Mouse (Mus musculus) forebrain, embryonic 14.5 days (tissue): ENCODE data around the gene Hsh2d. TPM values are rescaled to one million over a fixed set of nuclear protein-coding genes. Genes with fewer than 3 reads are reported as not detected.

Experiments
- polyA plus RNA-seq: library from polyadenylated mRNA; unstranded; fragments of >200 nt; fragmentation: Nextera tagmentation; extraction: Ambion mirVana; gene quantifications from 2 replicates; pipeline ENCODE4 v1.2.1, GENCODE M21; 2014

The Hsh2d gene
- polyA plus RNA-seq, 1 experiment from 2014 or later: not detected

Other genes starting within 250 kb of the Hsh2d start
- 26.2 and 27.8 TPM in 2 replicates for gene Zfp961, start 238.6 kb upstream of the Hsh2d start, polyA plus RNA-seq
- gene Cyp4f18, start 180.0 kb upstream of the Hsh2d start, polyA plus RNA-seq: 0.12 and 0.23 TPM in 2 replicates
- gene Olfr372, start 148.4 kb upstream of the Hsh2d start, polyA plus RNA-seq: not detected in 2 replicates
- not detected in 2 replicates for gene Olfr373, start 106.5 kb upstream of the Hsh2d start, polyA plus RNA-seq
- 0.04 TPM in 1 of 2 replicates, not detected in the other for gene Olfr374, start 82.6 kb upstream of the Hsh2d start, polyA plus RNA-seq
- gene Tpm4, start 54.7 kb upstream of the Hsh2d start, polyA plus RNA-seq: 247 and 252 TPM in 2 replicates
- 85.6 and 86.7 TPM in 2 replicates for gene Rab8a, start 28.4 kb upstream of the Hsh2d start, polyA plus RNA-seq
- gene Cib3, start 23.2 kb downstream of the Hsh2d start, polyA plus RNA-seq: not detected in 2 replicates
- not detected in 2 replicates for gene Gm11034, start 24.0 kb downstream of the Hsh2d start, polyA plus RNA-seq
- 87.4 and 92.9 TPM in 2 replicates for gene Fam32a, start 30.1 kb downstream of the Hsh2d start, polyA plus RNA-seq
- 214 TPM in 2 replicates for gene Ap1m1, start 50.4 kb downstream of the Hsh2d start, polyA plus RNA-seq
- 24.8 and 31.0 TPM in 2 replicates for gene Gm10282, start 115.6 kb downstream of the Hsh2d start, polyA plus RNA-seq
- 3.7 and 4.2 TPM in 2 replicates for gene Klf2, start 129.4 kb downstream of the Hsh2d start, polyA plus RNA-seq
- gene Eps15l1, start 231.8 kb downstream of the Hsh2d start, polyA plus RNA-seq: 57.8 and 65.5 TPM in 2 replicates